Mouse (Mus musculus) kidney, adult 2 months (tissue): ENCODE results near the gene Hfe.

Source experiments
- CTCF ChIP-seq: fragments of 200-500 bp; conservative IDR thresholded peaks from 2 replicates; pipeline ENCODE4 v1.5.1; 2011; ENCODE audit warnings: low read depth, mild to moderate bottlenecking, control low read depth, low read length, moderate library complexity, mixed read lengths; ENCODE audit not compliant: insufficient read depth, insufficient read length
- POLR2A ChIP-seq: fragments of 200-500 bp; IDR thresholded peaks from one replicate; pipeline ENCODE4 v1.6.1; 2011; ENCODE audit warnings: low read depth, low read length, control low read depth

GRCm38 (mm10) chr13:23708654-23709053, 2.0 kb downstream of the Hfe start:
- TF ChIP-seq POLR2A (no peak), CTCF (no peak)
